Mouse (Mus musculus) CH12.LX (cell line): ENCODE measurements at regions not wholly inside any gene's neighbourhood (a gene's known extent, or its start where the extent isn't known, plus 50 kb on each side); places are given as distances from the start of the nearest gene placed in this dataset.

Experiments
- DNase-seq: peaks from one replicate; pipeline ENCODE4 v3.0.0-alpha.2; 2013; ENCODE audit errors: extremely low read depth
- H3K27ac ChIP-seq: 2 replicates; pipeline ENCODE4 v1.5.1; 2012; ENCODE audit warnings: low read depth, mild to moderate bottlenecking, control low read depth, moderate library complexity; ENCODE audit not compliant: insufficient read depth
- H3K27me3 ChIP-seq: replicated peaks from 2 replicates; pipeline ENCODE3; 2012; ENCODE audit warnings: inconsistent platforms
- H3K36me3 ChIP-seq, 2 experiments: replicated peaks in 1 of 2; 2 replicates each; pipeline versions ENCODE3 to v1.6.1; 2012; ENCODE audit warnings: inconsistent platforms in 1 of 2, low read length in 1 of 2, mild to moderate bottlenecking in 1 of 2, mixed read lengths in 1 of 2, moderate library complexity in 1 of 2; ENCODE audit not compliant: control insufficient read depth in 1 of 2, insufficient read depth in 1 of 2
- H3K4me1 ChIP-seq, 2 experiments: 2 replicates each; pipeline ENCODE4 v1.6.1; 2012; ENCODE audit warnings: inconsistent platforms in 1 of 2, moderate library complexity in 1 of 2; ENCODE audit not compliant: insufficient read depth in 2 of 2, control insufficient read depth in 1 of 2
- H3K4me2 ChIP-seq: 2 replicates; pipeline ENCODE4 v1.6.1; 2012; ENCODE audit warnings: low read depth, mild to moderate bottlenecking, control low read depth; ENCODE audit not compliant: poor library complexity, insufficient read depth, severe bottlenecking
- H3K4me3 ChIP-seq, 3 experiments: fragments of 150-350 bp in 1 of 3; sonication (generic) in 1 of 3; replicated peaks in 1 of 3; 2 replicates each; pipeline versions ENCODE3 to v1.5.1; 2011 to 2012; ENCODE audit warnings: low read depth in 2 of 3, low read length in 2 of 3, mild to moderate bottlenecking in 2 of 3, moderate library complexity in 2 of 3, control low read depth in 1 of 3, improper control_type of control experiment in 1 of 3, inconsistent platforms in 1 of 3, mixed read lengths in 1 of 3; ENCODE audit not compliant: poor library complexity in 1 of 3
- H3K79me2 ChIP-seq: replicated peaks from 2 replicates; pipeline ENCODE4 v1.6.1; 2012; ENCODE audit warnings: mild to moderate bottlenecking, moderate library complexity; ENCODE audit not compliant: control insufficient read depth, poor library complexity, insufficient read depth, severe bottlenecking; ENCODE audit errors: extremely low read depth
- H3K9ac ChIP-seq: 2 replicates; pipeline ENCODE4 v1.6.1; 2012; ENCODE audit warnings: low read depth, mild to moderate bottlenecking, control low read depth, moderate library complexity; ENCODE audit not compliant: insufficient read depth
- H3K9me3 ChIP-seq: replicated peaks from 2 replicates; pipeline ENCODE3; 2012; ENCODE audit warnings: low read length, inconsistent platforms, mixed read lengths
- CHD1 ChIP-seq: IDR thresholded peaks from 2 replicates; pipeline ENCODE4 v1.6.1; 2012; ENCODE audit warnings: low read depth, low read length, improper control_type of control experiment, inconsistent platforms
- CHD2 ChIP-seq: IDR thresholded peaks from 2 replicates; pipeline ENCODE4 v1.6.1; 2011; ENCODE audit warnings: low read length, improper control_type of control experiment
- CTCF ChIP-seq, 2 experiments: IDR thresholded peaks in 1 of 2; conservative IDR thresholded peaks in 1 of 2; 2 replicates each; pipeline ENCODE4 v1.5.1; 2011 to 2012; ENCODE audit warnings: low read depth in 2 of 2, low read length in 2 of 2, improper control_type of control experiment in 1 of 2, inconsistent platforms in 1 of 2, mild to moderate bottlenecking in 1 of 2, moderate library complexity in 1 of 2
- IRF4 ChIP-seq: IDR thresholded peaks from 2 replicates; pipeline ENCODE4 v1.6.1; 2014; ENCODE audit warnings: low read depth, mild to moderate bottlenecking, inconsistent platforms, low read length, improper control_type of control experiment
- JUN ChIP-seq: IDR thresholded peaks from 2 replicates; pipeline ENCODE4 v1.6.1; 2011; ENCODE audit warnings: low read depth, mild to moderate bottlenecking, low read length, improper control_type of control experiment, moderate library complexity; ENCODE audit not compliant: insufficient read depth
- JUND ChIP-seq: conservative IDR thresholded peaks from 2 replicates; pipeline ENCODE4 v1.6.1; 2011; ENCODE audit warnings: low read depth, low read length, improper control_type of control experiment
- MAX ChIP-seq: IDR thresholded peaks from 2 replicates; pipeline ENCODE4 v1.6.1; 2011; ENCODE audit warnings: low read length, improper control_type of control experiment
- MAZ ChIP-seq: IDR thresholded peaks from 2 replicates; pipeline ENCODE4 v1.6.1; 2012; ENCODE audit warnings: low read depth, mild to moderate bottlenecking, inconsistent platforms, low read length, improper control_type of control experiment, moderate library complexity
- MEF2A ChIP-seq: IDR thresholded peaks from 2 replicates; pipeline ENCODE4 v1.6.1; 2014; ENCODE audit warnings: low read depth, mild to moderate bottlenecking, inconsistent platforms, low read length, improper control_type of control experiment, borderline replicate concordance
- MYC ChIP-seq: IDR thresholded peaks from 2 replicates; pipeline ENCODE4 v1.6.1; 2011; ENCODE audit warnings: low read depth, mild to moderate bottlenecking, improper control_type of control experiment, low read length
- PAX5 ChIP-seq: IDR thresholded peaks from 2 replicates; pipeline ENCODE4 v1.6.1; 2012; ENCODE audit warnings: low read length, inconsistent platforms, mixed read lengths
- RCOR1 ChIP-seq: conservative IDR thresholded peaks from 2 replicates; pipeline ENCODE4 v1.6.1; 2012; ENCODE audit warnings: low read depth, mild to moderate bottlenecking, inconsistent platforms, low read length, improper control_type of control experiment
- SIN3A ChIP-seq: IDR thresholded peaks from 2 replicates; pipeline ENCODE4 v1.6.1; 2012; ENCODE audit warnings: low read length, improper control_type of control experiment, inconsistent platforms
- SMC3 ChIP-seq: IDR thresholded peaks from 2 replicates; pipeline ENCODE4 v1.6.1; 2011; ENCODE audit warnings: low read depth, low read length, improper control_type of control experiment
- TCF12 ChIP-seq: IDR thresholded peaks from 2 replicates; pipeline ENCODE4 v1.6.1; 2014; ENCODE audit warnings: low read depth, mild to moderate bottlenecking, inconsistent platforms, low read length, improper control_type of control experiment
- USF2 ChIP-seq: conservative IDR thresholded peaks from 2 replicates; pipeline ENCODE4 v1.6.1; 2011; ENCODE audit warnings: low read depth, low read length, improper control_type of control experiment
- dilution Hi-C: fragments of 300-500 bp; cut with MboI; formaldehyde crosslinking; loops from 2 replicates; pipeline ENCODE4 v1.14.3; 2020; ENCODE audit warnings: low sequenced_read_pairs; ENCODE audit not compliant: extremely low pct_unique_long_range_greater_than_20kb, extremely low pct_ligation_motif_present
- in situ Hi-C: fragments of 300-500 bp; cut with MboI; formaldehyde crosslinking; loops from 3 replicates; pipeline ENCODE4 v1.14.3; 2019; ENCODE audit warnings: low sequenced_read_pairs, low pct_ligation_motif_present, low pct_unique_long_range_greater_than_20kb, mixed read lengths

GRCm38 (mm10) chr13:82066174-82066573 lies 283.3 kb downstream of the Cetn3 start:
- Histone ChIP-seq H3K27ac (no peak overlapping the region), H3K27me3 (no peaks in the 10 kb centered on the region), H3K36me3 (no peaks in the 10 kb centered on the region), H3K4me2 (no peak overlapping the region), H3K79me2 (no peaks in the 10 kb centered on the region), H3K4me1 (no peaks in the 10 kb centered on the region), H3K9me3 (no peaks in the 10 kb centered on the region), H3K9ac (no peak overlapping the region), H3K4me3 (no peak overlapping the region)
- TF ChIP-seq SMC3 (no peak), RCOR1 (no peak), PAX5 (no peak), USF2 (no peak), TCF12 (no peak), MEF2A (no peak), CHD1 (no peak), MAX (no peak), SIN3A (no peak), MYC (no peak), IRF4 (no peak), JUN (no peak), JUND (no peak)
- no peak for DNase-seq
- dilution Hi-C loops (no loop called here), in situ Hi-C loops (no loop called here)

DNA sequence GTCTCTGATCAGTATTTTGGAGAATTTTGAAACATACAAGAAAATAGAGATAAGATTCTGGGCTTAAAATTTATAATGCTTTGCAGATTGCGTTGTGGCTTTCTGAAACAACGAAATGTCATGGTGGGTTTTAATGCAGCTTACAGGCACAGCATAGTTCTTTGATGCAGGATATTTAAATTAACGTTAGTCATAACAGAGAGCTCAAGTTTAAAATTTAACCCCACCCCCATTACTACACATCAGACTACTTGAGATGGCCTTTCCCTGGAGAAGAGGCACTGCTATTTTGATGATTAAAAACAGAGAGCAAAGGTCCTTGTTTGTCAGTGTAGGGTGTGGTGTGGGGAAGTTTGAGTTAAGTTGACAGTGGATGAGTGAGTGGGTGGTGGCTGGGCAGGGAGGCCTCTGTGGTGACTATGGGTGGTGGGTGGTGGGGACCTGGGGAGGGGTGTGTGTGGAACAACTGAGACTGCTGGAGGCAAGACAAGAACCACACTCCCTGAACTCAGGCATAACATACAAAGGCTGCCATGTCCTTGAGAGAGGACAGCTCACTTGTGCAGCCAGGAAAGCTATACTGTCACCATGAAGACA lies 283.9 kb downstream of the Cetn3 start:
- DNase-seq: no peak
- Histone ChIP-seq H3K9me3 (no peaks in the 10 kb centered on the region), H3K4me1 (no peaks in the 10 kb centered on the region), H3K9ac (no peak overlapping the region), H3K27me3 (no peaks in the 10 kb centered on the region), H3K4me3 (no peak overlapping the region), H3K4me2 (no peak overlapping the region), H3K79me2 (no peaks in the 10 kb centered on the region), H3K36me3 (no peaks in the 10 kb centered on the region), H3K27ac (no peak overlapping the region)
- TF ChIP-seq MAZ (no peak), CHD2 (no peak), CTCF (conservative IDR thresholded peaks at IDR 0.05 in 1 of 2, IDR thresholded peaks at IDR 0.05 in 1 of 2; ENCODE audit: low read depth in 2 of 2, low read length in 2 of 2) (no peak)
- dilution Hi-C loops (no loop called here), in situ Hi-C loops (no loop called here)
